Mouse (Mus musculus) liver, adult 2 months (tissue): ENCODE measurements around the gene Gm572.

Experiments used
- CTCF ChIP-seq: fragments of 200-500 bp; IDR thresholded peaks from 2 replicates; pipeline ENCODE4 v1.5.1; 2011; ENCODE audit warnings: low read depth, low read length, control low read depth
- POLR2A ChIP-seq: fragments of 200-500 bp; IDR thresholded peaks from 2 replicates; pipeline ENCODE4 v1.6.1; 2011; ENCODE audit warnings: low read length, control low read depth; ENCODE audit not compliant: insufficient read depth; ENCODE audit errors: extremely low read depth

DNA sequence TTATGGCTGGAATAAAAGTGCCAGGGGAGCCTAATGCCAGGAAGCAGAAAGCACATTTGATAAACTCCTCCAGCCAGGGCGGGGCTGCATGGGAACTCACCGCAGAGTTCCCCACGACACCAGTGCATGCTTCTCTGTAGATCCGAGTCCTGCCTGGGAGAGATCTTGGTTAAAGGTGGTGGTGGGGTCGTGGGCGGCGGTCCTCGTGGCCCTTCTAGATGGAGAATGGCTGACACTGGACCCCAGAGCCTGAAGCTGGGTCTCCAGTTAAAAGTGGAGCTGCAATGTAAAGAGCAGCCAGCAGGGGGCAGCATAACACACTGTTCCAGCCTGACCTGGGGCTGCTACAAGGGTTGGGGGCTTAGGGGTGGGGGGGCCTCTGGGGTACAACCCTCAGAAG is 38.3 kb downstream of the Gm572 start:
- TF ChIP-seq CTCF (peak; percentile 79), POLR2A (no peak)
